Mouse (Mus musculus) E14TG2a.4 (cell line): ENCODE measurements around the gene Vps18.

Source experiments
- H3K27me3 ChIP-seq: 2 replicates; pipeline ENCODE4 v1.6.1; 2014; ENCODE audit warnings: low read length, control low read depth; ENCODE audit not compliant: insufficient read depth
- H3K36me3 ChIP-seq: 2 replicates; pipeline ENCODE4 v1.6.1; 2014; ENCODE audit warnings: low read length, control low read depth; ENCODE audit not compliant: insufficient read depth
- H3K4me1 ChIP-seq: replicated peaks from 2 replicates; pipeline ENCODE4 v1.6.1; 2014; ENCODE audit warnings: low read depth, low read length, control low read depth
- H3K4me3 ChIP-seq: replicated peaks from 2 replicates; pipeline ENCODE4 v1.5.1; 2014; ENCODE audit warnings: mild to moderate bottlenecking, low read length
- H3K9me3 ChIP-seq: 2 replicates; pipeline ENCODE4 v1.6.1; 2014; ENCODE audit warnings: low read length, control low read depth
- CTCF ChIP-seq: conservative IDR thresholded peaks from 2 replicates; pipeline ENCODE4 v1.5.1; 2014; ENCODE audit warnings: low read length
- NANOG ChIP-seq: IDR thresholded peaks from 2 replicates; pipeline ENCODE4 v1.6.1; 2014; ENCODE audit warnings: borderline replicate concordance, low read length, mixed read lengths
- POU5F1 ChIP-seq: IDR thresholded peaks from 2 replicates; pipeline ENCODE4 v1.6.1; 2014; ENCODE audit warnings: low read length, borderline replicate concordance

Gene Vps18

DNA sequence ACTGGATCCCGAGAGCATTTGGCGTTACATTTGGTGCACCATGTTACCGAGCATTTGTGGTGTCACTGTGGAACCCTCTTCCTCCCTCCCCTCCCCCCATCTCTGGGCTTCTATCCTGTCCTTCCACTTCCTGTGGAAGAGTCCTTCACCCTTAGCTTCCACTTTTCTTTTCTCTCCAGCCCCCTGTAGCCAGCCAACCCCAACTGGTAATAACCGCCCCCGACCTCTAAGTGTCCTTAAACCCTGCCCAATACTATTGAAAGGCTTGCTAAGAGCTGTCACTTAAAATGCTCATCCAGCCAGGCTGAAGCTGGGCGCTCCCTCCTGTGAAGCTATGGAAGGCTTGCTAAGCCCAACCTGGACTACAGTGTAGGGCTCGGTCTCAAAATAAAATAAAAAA is 11.6 kb upstream of the Vps18 start:
- H3K27me3 ChIP-seq, result no peaks in the 10 kb centered on the region
- peaks cover 20% of the 10 kb centered on the region; the same call in 1 of the 2 replicates for H3K4me1 ChIP-seq
- no peak for TF ChIP-seq POU5F1
- no peaks in the 10 kb centered on the region for H3K36me3 ChIP-seq
- 0 out of 2 replicates have a peak overlapping the region, but pooled peaks have one; percentile 26 for H3K4me3 ChIP-seq
- H3K9me3 ChIP-seq, result no peaks in the 10 kb centered on the region

- Histone ChIP-seq H3K27me3 (no peaks in the 10 kb centered on the region), H3K9me3 (no peaks in the 10 kb centered on the region)
These were observed 10.7 kb upstream of the Vps18 start for GRCm38 (mm10) chr2:119277810-119278209.

GRCm38 (mm10) chr2:119281899-119282565 is 6.5 kb upstream of the Vps18 start:
- Histone ChIP-seq H3K4me1 (peaks cover 18% of the 10 kb centered on the region), H3K4me3 (no peak overlapping the region), H3K9me3 (no peaks in the 10 kb centered on the region), H3K27me3 (no peaks in the 10 kb centered on the region), H3K36me3 (no peaks in the 10 kb centered on the region)
- TF ChIP-seq CTCF (no peak), NANOG (no peak)

More at GRCm38 (mm10) chr2:119277810-119278209, 10.7 kb upstream of the Vps18 start:
- TF ChIP-seq CTCF (no peak), NANOG (no peak), POU5F1 (no peak)
- H3K4me1 ChIP-seq, result peaks cover 20% of the 10 kb centered on the region; the same call in 1 of the 2 replicates
- H3K36me3 ChIP-seq, result no peaks in the 10 kb centered on the region
- H3K4me3 ChIP-seq, result 0 out of 2 replicates have a peak overlapping the region, but pooled peaks have one; percentile 26

DNA sequence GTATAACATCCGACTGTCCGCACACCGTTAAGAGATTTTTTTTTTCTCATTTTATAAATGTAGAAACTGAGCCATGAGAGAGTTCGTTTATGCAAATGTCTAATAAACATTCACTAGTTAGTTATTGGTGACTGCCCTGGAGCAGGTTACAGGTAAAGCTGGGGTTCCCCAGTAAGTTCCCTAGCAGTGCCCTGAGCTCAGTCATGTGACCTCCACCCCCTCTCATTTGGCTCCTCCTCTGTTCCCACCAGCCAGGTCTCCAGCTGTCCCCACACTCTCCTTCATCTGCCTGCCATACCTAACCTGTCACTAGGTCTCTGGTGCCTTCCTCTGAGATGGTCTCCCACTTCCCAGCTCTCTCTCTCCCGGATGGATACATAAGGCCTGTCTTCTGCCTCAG is 1.2 kb upstream of the Vps18 start:
- H3K36me3 ChIP-seq, result peaks cover 26% of the 10 kb centered on the region
- TF ChIP-seq POU5F1, result no peak
- no peaks in the 10 kb centered on the region for H3K27me3 ChIP-seq
- peaks cover 31% of the 10 kb centered on the region for H3K4me1 ChIP-seq
- no peaks in the 10 kb centered on the region for H3K9me3 ChIP-seq
- H3K4me3 ChIP-seq, result no peak overlapping the region

DNA sequence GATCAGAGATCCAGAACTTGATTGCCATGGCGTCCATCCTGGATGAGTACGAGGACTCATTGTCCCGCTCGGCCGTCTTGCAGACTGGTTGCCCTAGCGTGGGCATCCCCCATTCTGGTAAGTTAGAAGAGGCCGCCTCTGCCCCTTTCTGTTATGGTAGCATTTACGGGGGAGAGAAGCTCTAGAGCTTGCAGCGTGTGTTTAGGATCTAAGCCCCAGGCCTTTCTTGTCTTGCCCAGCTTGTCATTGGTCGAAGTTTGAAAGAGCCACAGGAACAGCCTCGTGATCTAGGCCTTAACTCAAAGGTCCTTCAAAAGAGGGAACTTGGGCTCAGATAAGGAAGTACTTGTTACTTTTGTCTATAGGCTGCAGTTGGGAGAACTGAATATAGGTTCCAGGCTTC is 475 bp downstream of the Vps18 start:
- Histone ChIP-seq H3K4me1 (peaks cover 47% of the 10 kb centered on the region), H3K27me3 (peaks cover 6% of the 10 kb centered on the region; the same call in 1 of the 2 replicates), H3K4me3 (peak overlapping the region; percentile 94), H3K36me3 (peaks cover 38% of the 10 kb centered on the region), H3K9me3 (no peaks in the 10 kb centered on the region)
- TF ChIP-seq CTCF (no peak), NANOG (no peak), POU5F1 (no peak)

- peaks cover 59% of the 10 kb centered on the region for H3K4me1 ChIP-seq
- no peaks in the 10 kb centered on the region for H3K9me3 ChIP-seq
- TF ChIP-seq POU5F1 (no peak), CTCF (no peak), NANOG (no peak)
- H3K27me3 ChIP-seq, result peaks cover 9% of the 10 kb centered on the region; the same call in 1 of the 2 replicates
- no peak overlapping the region for H3K4me3 ChIP-seq
- H3K36me3 ChIP-seq, result peaks cover 65% of the 10 kb centered on the region
These were observed 3.7 kb downstream of the Vps18 start for GRCm38 (mm10) chr2:119292281-119292680.

DNA sequence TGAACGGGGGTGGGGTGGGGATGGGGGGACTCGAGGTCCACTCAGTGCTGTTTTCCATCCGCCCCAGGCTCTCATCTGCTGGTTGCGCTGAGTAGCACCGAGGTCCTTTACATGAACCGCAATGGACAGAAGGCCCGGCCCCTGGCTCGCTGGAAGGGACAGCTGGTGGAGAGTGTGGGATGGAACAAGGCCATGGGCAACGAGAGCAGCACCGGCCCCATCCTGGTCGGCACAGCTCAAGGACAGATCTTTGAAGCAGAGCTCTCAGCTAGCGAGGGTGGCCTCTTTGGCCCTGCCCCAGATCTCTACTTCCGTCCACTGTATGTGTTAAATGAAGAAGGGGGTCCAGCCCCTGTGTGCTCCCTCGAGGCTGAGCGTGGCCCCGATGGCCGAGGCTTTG is 4.3 kb downstream of the Vps18 start:
- no peak for TF ChIP-seq NANOG
- no peak for TF ChIP-seq CTCF
- TF ChIP-seq POU5F1, result no peak
- H3K4me1 ChIP-seq, result peaks cover 59% of the 10 kb centered on the region
- H3K9me3 ChIP-seq, result no peaks in the 10 kb centered on the region
- peaks cover 9% of the 10 kb centered on the region; the same call in 1 of the 2 replicates for H3K27me3 ChIP-seq
- peaks cover 71% of the 10 kb centered on the region for H3K36me3 ChIP-seq
- H3K4me3 ChIP-seq, result peak overlapping the region; percentile 70

GRCm38 (mm10) chr2:119293311-119293710 is 4.8 kb downstream of the Vps18 start:
- peak overlapping the region; percentile 70 for H3K4me3 ChIP-seq
- H3K27me3 ChIP-seq, result peaks cover 9% of the 10 kb centered on the region; the same call in 1 of the 2 replicates
- H3K9me3 ChIP-seq, result no peaks in the 10 kb centered on the region
- TF ChIP-seq CTCF (no peak), NANOG (no peak), POU5F1 (no peak)
- H3K36me3 ChIP-seq, result peaks cover 73% of the 10 kb centered on the region
- H3K4me1 ChIP-seq, result peaks cover 55% of the 10 kb centered on the region

GRCm38 (mm10) chr2:119293776-119294390 is 5.3 kb downstream of the Vps18 start:
- H3K4me3 ChIP-seq, result peak overlapping the region; percentile 70

More at GRCm38 (mm10) chr2:119293776-119294390, 5.3 kb downstream of the Vps18 start:
- Histone ChIP-seq H3K9me3 (no peaks in the 10 kb centered on the region), H3K27me3 (peaks cover 9% of the 10 kb centered on the region; the same call in 1 of the 2 replicates), H3K36me3 (peaks cover 78% of the 10 kb centered on the region), H3K4me1 (peaks cover 54% of the 10 kb centered on the region)
- no peak for TF ChIP-seq NANOG
- TF ChIP-seq POU5F1, result no peak
